Mouse (Mus musculus): ENCODE measurements around the gene Zfp697.
"Not testable (repeated sequence)": the region's sequence is repeated elsewhere in the genome, so short reads cannot be mapped to it uniquely, and the experiment has no call there.

GRCm38 (mm10) chr3:98453786-98454185, 71.5 kb downstream of the Zfp697 start:
- not testable (repeated sequence) for TF ChIP-seq CTCF, EP300 (IDR thresholded peaks at IDR 0.05; ENCODE audit: low read depth)
